ENCODE assay signal across 10 mouse cellular contexts in the genomic region with DNA sequence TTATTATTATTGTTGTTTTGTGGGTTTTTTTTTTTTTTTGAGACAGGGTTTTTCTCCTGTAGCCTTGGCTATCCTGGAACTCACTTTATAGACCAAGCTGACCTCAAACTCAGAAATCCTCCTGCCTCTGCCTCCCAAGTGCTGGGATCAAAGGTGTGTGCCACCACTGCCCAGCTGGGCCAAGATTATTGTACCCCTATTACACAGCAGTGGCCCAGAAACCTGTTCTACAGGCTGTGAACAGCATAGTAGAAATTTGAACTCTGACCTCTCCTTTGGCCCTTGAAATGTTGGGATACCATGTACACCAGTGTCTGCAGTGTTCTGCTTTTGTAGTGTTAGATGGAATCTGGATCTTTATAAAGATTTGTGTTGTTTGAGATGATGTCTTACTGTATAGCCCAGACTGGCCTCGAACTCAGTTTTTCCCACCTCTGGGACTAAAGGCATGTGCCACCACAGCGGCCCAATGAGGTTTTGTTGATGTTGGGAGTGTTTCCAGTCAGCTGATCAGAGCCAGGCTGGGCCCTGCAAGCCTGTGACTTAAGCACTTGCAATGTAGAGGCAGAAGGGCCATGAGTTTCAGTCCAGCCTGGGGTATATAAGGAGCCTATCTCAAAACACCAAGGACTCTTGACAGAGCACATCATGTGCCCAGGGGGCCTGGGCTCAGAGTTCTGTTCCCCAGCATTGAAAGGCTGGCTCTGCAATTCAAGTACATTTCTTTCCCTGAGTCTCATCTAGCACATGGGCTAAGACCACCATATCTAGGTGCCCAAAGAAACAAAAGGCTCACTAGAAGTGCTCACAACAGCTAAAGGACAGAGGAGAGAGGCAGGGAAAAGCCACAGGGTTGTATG. TPM values are rescaled to one million over a fixed set of nuclear protein-coding genes. Genes with fewer than 3 reads are reported as not detected.
DNase-seq lines count a peak whose midpoint lies in the region; ATAC-seq and TF ChIP-seq lines count a peak whose summit lies in the region.
"Had no signal": no experiment of that assay in that cellular context is flagged by ENCODE, and none has a peak within 500 bp of the region (broad histone marks: within the 10 kb centered on the region; RNA-seq: fewer than 3 reads in every experiment).

No protein-coding gene starts in this region.

- TF ChIP-seq POLR2A in heart, adult 2 months (IDR thresholded peaks at IDR 0.05; ENCODE audit: insufficient read depth, low read depth, low read length), result no peak
- TF ChIP-seq POLR2A in thymus, adult 2 months (IDR thresholded peaks at IDR 0.05; ENCODE audit: control insufficient read depth, extremely low read depth, insufficient read depth, low read length, poor library complexity), result no peak

- CTCF ChIA-PET in Patski (lab: Charles Lee), result interaction anchor here (1.0 to 5.3 kb wide), 5 partner anchors 23 to 60 kb away, joined by 3 to 45 read pairs (median 6); partner anchors contain the start of gene Lsm4

- peak in 1 of 2 experiments; percentile 53 for DNase-seq in heart, adult 2 months
- DNase-seq in heart, postnatal 14 days, result no peak
- no peak for DNase-seq in Patski (ENCODE audit: low read depth, low spot score)
- DNase-seq in heart, postnatal 0 days (ENCODE audit: low spot score), result no peak
- DNase-seq in midbrain, embryonic 14.5 days, result no peak
- no peak for DNase-seq in thymus, adult 2 months
- DNase-seq in right cerebral cortex, postnatal 36 days (ENCODE audit: low spot score in 2 of 2), result no peak
- no peak for DNase-seq in layer of hippocampus, adult 9-10 months (ENCODE audit: low spot score)
- DNase-seq: thymus, postnatal 25 days had no signal

- H3K9me3 ChIP-seq in heart, postnatal 0 days (replicated peaks; ENCODE audit: control insufficient read depth, low read length), result no peaks in the 10 kb centered on the region
- no peaks in the 10 kb centered on the region for H3K9me3 ChIP-seq in midbrain, embryonic 14.5 days (ENCODE audit: control insufficient read depth, low read length)

- H3K4me3 ChIP-seq in heart, adult 2 months, result no peak overlapping the region
- H3K4me3 ChIP-seq in heart, postnatal 0 days (ENCODE audit: low read depth, low read length), result no peak overlapping the region
- H3K4me3 ChIP-seq in midbrain, embryonic 14.5 days (replicated peaks; ENCODE audit: low read depth, low read length), result peak overlapping the region; percentile 97
- no peak overlapping the region for H3K4me3 ChIP-seq in thymus, adult 2 months (ENCODE audit: control insufficient read depth, insufficient read depth, low read length)

- no peaks in the 10 kb centered on the region for H3K27me3 ChIP-seq in heart, adult 2 months (ENCODE audit: control insufficient read depth, insufficient read depth, low read length)
- no peaks in the 10 kb centered on the region for H3K27me3 ChIP-seq in Patski
- H3K27me3 ChIP-seq in heart, postnatal 0 days (ENCODE audit: control insufficient read depth, insufficient read depth, low read length), result no peaks in the 10 kb centered on the region
- no peaks in the 10 kb centered on the region for H3K27me3 ChIP-seq in midbrain, embryonic 14.5 days (ENCODE audit: control insufficient read depth, insufficient read depth, low read length)
- H3K27me3 ChIP-seq in thymus, adult 2 months (ENCODE audit: control insufficient read depth, insufficient read depth, low read length), result no peaks in the 10 kb centered on the region

- peak overlapping the region; percentile 50 for H3K27ac ChIP-seq in heart, adult 2 months
- peak overlapping the region; percentile 27; the same call in 1 of the 2 replicates for H3K27ac ChIP-seq in heart, postnatal 0 days (ENCODE audit: low read depth)
- no peak overlapping the region for H3K27ac ChIP-seq in midbrain, embryonic 14.5 days (replicated peaks; ENCODE audit: low read depth, low read length)
- H3K27ac ChIP-seq in thymus, adult 2 months (ENCODE audit: control insufficient read depth, insufficient read depth, low read length), result no peak overlapping the region

- 48% methylated on average over 2 of the region's 2 CpGs for WGBS in heart, adult 2 months
- 68% methylated on average over 2 of the region's 2 CpGs for WGBS in heart, postnatal 0 days
- 83% methylated on average over 2 of the region's 2 CpGs for WGBS in midbrain, embryonic 14.5 days
- WGBS in thymus, adult 2 months, result 96% methylated on average over 2 of the region's 2 CpGs

- intact Hi-C loops in heart, adult 2 months (cut with DNase I), result loop anchor here (1.0 to 5.0 kb wide), 3 partner anchors 50 to 90 kb away; partner anchors contain the start of gene Rab3a
- intact Hi-C loops in heart, postnatal 14 days (cut with DNase I), result loop anchor here (5.0 kb wide), 2 partner anchors 75 to 90 kb away; no protein-coding TSS in a partner anchor

- peak; percentile 3 for ATAC-seq in Patski
- no peak for ATAC-seq in heart, postnatal 0 days (ENCODE audit: insufficient read depth, low read depth)
- ATAC-seq in midbrain, embryonic 14.5 days (ENCODE audit: low FRiP score, low TSS enrichment), result no peak

- no peak for TF ChIP-seq CTCF in heart, adult 2 months (IDR thresholded peaks at IDR 0.05)
- no peak for TF ChIP-seq CTCF in Patski (IDR thresholded peaks at IDR 0.05)
- no peak for TF ChIP-seq CTCF in heart, postnatal 0 days (IDR thresholded peaks at IDR 0.05; ENCODE audit: low read depth)
- TF ChIP-seq CTCF in thymus, adult 2 months (IDR thresholded peaks at IDR 0.05; ENCODE audit: borderline replicate concordance, control insufficient read depth, extremely low read depth, insufficient read depth, low read length, poor library complexity), result no peak

- no peak overlapping the region for H3K4me2 ChIP-seq in heart, postnatal 0 days (ENCODE audit: low read depth, low read length)
- H3K4me2 ChIP-seq in midbrain, embryonic 14.5 days (ENCODE audit: low read length), result peak overlapping the region; percentile 59

- no peak overlapping the region for H3K9ac ChIP-seq in heart, adult 2 months (ENCODE audit: low read depth, low read length)
- H3K9ac ChIP-seq in heart, postnatal 0 days (replicated peaks; ENCODE audit: low read depth, low read length), result no peak overlapping the region
- peak overlapping the region; percentile 10; the same call in 1 of the 2 replicates for H3K9ac ChIP-seq in midbrain, embryonic 14.5 days (replicated peaks; ENCODE audit: low read length)

- H3K4me1 ChIP-seq in heart, adult 2 months (ENCODE audit: control insufficient read depth, insufficient read depth, low read length), result peaks cover 17% of the 10 kb centered on the region
- peaks cover 24% of the 10 kb centered on the region for H3K4me1 ChIP-seq in heart, postnatal 0 days (ENCODE audit: control insufficient read depth, insufficient read depth)
- H3K4me1 ChIP-seq in midbrain, embryonic 14.5 days (ENCODE audit: control insufficient read depth, insufficient read depth, low read length), result peaks cover 27% of the 10 kb centered on the region
- H3K4me1 ChIP-seq in thymus, adult 2 months (replicated peaks; ENCODE audit: control insufficient read depth, insufficient read depth, low read length), result peaks cover 18% of the 10 kb centered on the region

- POLR2A ChIA-PET in Patski (lab: Charles Lee), result interaction anchor here (0.6 to 3.2 kb wide), 7 partner anchors 8 to 73 kb away, joined by 3 to 31 read pairs (median 5); partner anchors contain the start of gene Lsm4

- no peak for TF ChIP-seq EP300 in heart, adult 2 months (IDR thresholded peaks at IDR 0.05; ENCODE audit: insufficient read depth, low read depth, low read length)
- TF ChIP-seq EP300 in heart, postnatal 0 days (IDR thresholded peaks at IDR 0.05; ENCODE audit: low read depth), result no peak

- peaks cover 2% of the 10 kb centered on the region; the same call in 1 of the 2 replicates for H3K36me3 ChIP-seq in heart, adult 2 months (ENCODE audit: control insufficient read depth, insufficient read depth, low read length)
- H3K36me3 ChIP-seq in heart, postnatal 0 days (replicated peaks; ENCODE audit: control insufficient read depth, insufficient read depth, low read length), result no peaks in the 10 kb centered on the region
- H3K36me3 ChIP-seq in midbrain, embryonic 14.5 days (ENCODE audit: control insufficient read depth, insufficient read depth, low read length), result peaks cover 9% of the 10 kb centered on the region; the same call in 1 of the 2 replicates
- H3K36me3 ChIP-seq in thymus, adult 2 months (ENCODE audit: control insufficient read depth, insufficient read depth, low read length), result no peaks in the 10 kb centered on the region

- H3K79me2 ChIP-seq in heart, adult 2 months (replicated peaks; ENCODE audit: control insufficient read depth, insufficient read depth, low read length), result no peaks in the 10 kb centered on the region

- in situ Hi-C loops in Patski (cut with MboI; ENCODE audit: low pct_unique_long_range_greater_than_20kb), result no loop called here

RNA-seq across cellular contexts. Expression of gene Iqcn, which starts 1.0 kb away (rescaled TPM):
- total RNA-seq in heart, adult 2 months (2021), result not detected
- 0.06 and 0.12 TPM in 2 replicates for polyA plus RNA-seq in heart, adult 2 months (2012; rRNA removed)
- under 1 TPM; 0.10 to 0.12 TPM for total RNA-seq in heart, postnatal 14 days (2021)
- polyA plus RNA-seq in Patski (2021), result 0.06 TPM
- total RNA-seq in heart, postnatal 0 days (2014; rRNA removed; ENCODE audit: low replicate concordance), result not detected in 2 replicates
- not detected in 2 replicates for polyA plus RNA-seq in heart, postnatal 0 days (2015; fragmentation: Nextera tagmentation; extraction: Ambion mirVana)
- polyA plus RNA-seq in midbrain, embryonic 14.5 days (2014; fragmentation: Nextera tagmentation; extraction: Ambion mirVana), result 0.05 TPM in 2 replicates
- polyA plus RNA-seq in thymus, adult 2 months (2012; rRNA removed), result 0.19 and 0.28 TPM in 2 replicates

RNA-seq across cellular contexts. Expression of gene Jund, which starts 3.5 kb away (rescaled TPM):
- 100 to 1,000 TPM; 123 to 127 TPM for total RNA-seq in heart, adult 2 months (2021)
- 66.2 and 109 TPM in 2 replicates for polyA plus RNA-seq in heart, adult 2 months (2012; rRNA removed)
- total RNA-seq in heart, postnatal 14 days (2021), result 100 to 1,000 TPM; 159 to 162 TPM
- 376 TPM for polyA plus RNA-seq in Patski (2021)
- 322 and 503 TPM in 2 replicates for total RNA-seq in heart, postnatal 0 days (2014; rRNA removed; ENCODE audit: low replicate concordance)
- 45.9 and 49.5 TPM in 2 replicates for polyA plus RNA-seq in heart, postnatal 0 days (2015; fragmentation: Nextera tagmentation; extraction: Ambion mirVana)
- polyA plus RNA-seq in midbrain, embryonic 14.5 days (2014; fragmentation: Nextera tagmentation; extraction: Ambion mirVana), result 104 and 119 TPM in 2 replicates
- polyA plus RNA-seq in thymus, adult 2 months (2012; rRNA removed), result 540 and 792 TPM in 2 replicates

RNA-seq across cellular contexts. Expression of gene Gm3336, which starts 16.1 kb away (rescaled TPM):
- not detected for total RNA-seq in heart, adult 2 months (2021)
- not detected in 2 replicates for polyA plus RNA-seq in heart, adult 2 months (2012; rRNA removed)
- total RNA-seq in heart, postnatal 14 days (2021), result not detected
- polyA plus RNA-seq in Patski (2021), result 1.1 TPM
- total RNA-seq in heart, postnatal 0 days (2014; rRNA removed; ENCODE audit: low replicate concordance), result not detected in 2 replicates
- not detected in 2 replicates for polyA plus RNA-seq in heart, postnatal 0 days (2015; fragmentation: Nextera tagmentation; extraction: Ambion mirVana)
- not detected in 2 replicates for polyA plus RNA-seq in midbrain, embryonic 14.5 days (2014; fragmentation: Nextera tagmentation; extraction: Ambion mirVana)
- 0.48 and 0.50 TPM in 2 replicates for polyA plus RNA-seq in thymus, adult 2 months (2012; rRNA removed)
- total RNA-seq: heart, postnatal 36 days had no signal

RNA-seq across cellular contexts. Expression of gene Pde4c, which starts 21.3 kb away (rescaled TPM):
- total RNA-seq in heart, adult 2 months (2021), result 1 to 10 TPM; 2.3 to 2.7 TPM
- 10.8 and 11.0 TPM in 2 replicates for polyA plus RNA-seq in heart, adult 2 months (2012; rRNA removed)
- 1 to 10 TPM; 4.5 to 4.6 TPM for total RNA-seq in heart, postnatal 14 days (2021)
- polyA plus RNA-seq in Patski (2021), result 15.0 TPM
- 0.42 and 1.2 TPM in 2 replicates for total RNA-seq in heart, postnatal 0 days (2014; rRNA removed; ENCODE audit: low replicate concordance)
- 0.44 and 0.56 TPM in 2 replicates for polyA plus RNA-seq in heart, postnatal 0 days (2015; fragmentation: Nextera tagmentation; extraction: Ambion mirVana)
- 0.24 TPM in 1 of 2 replicates, not detected in the other for polyA plus RNA-seq in midbrain, embryonic 14.5 days (2014; fragmentation: Nextera tagmentation; extraction: Ambion mirVana)
- 4.9 and 6.2 TPM in 2 replicates for polyA plus RNA-seq in thymus, adult 2 months (2012; rRNA removed)

RNA-seq across cellular contexts. Expression of gene Lsm4, which starts 29.2 kb away (rescaled TPM):
- total RNA-seq in heart, adult 2 months (2021), result 10 to 100 TPM; 56.9 to 64.2 TPM
- polyA plus RNA-seq in heart, adult 2 months (2012; rRNA removed), result 54.1 and 68.3 TPM in 2 replicates
- total RNA-seq in heart, postnatal 14 days (2021), result 10 to 100 TPM; 75.0 to 76.5 TPM
- polyA plus RNA-seq in Patski (2021), result 189 TPM
- 438 and 495 TPM in 2 replicates for total RNA-seq in heart, postnatal 0 days (2014; rRNA removed; ENCODE audit: low replicate concordance)
- 202 and 205 TPM in 2 replicates for polyA plus RNA-seq in heart, postnatal 0 days (2015; fragmentation: Nextera tagmentation; extraction: Ambion mirVana)
- polyA plus RNA-seq in midbrain, embryonic 14.5 days (2014; fragmentation: Nextera tagmentation; extraction: Ambion mirVana), result 175 and 201 TPM in 2 replicates
- polyA plus RNA-seq in thymus, adult 2 months (2012; rRNA removed), result 192 and 199 TPM in 2 replicates

Comparison
In these comparisons a context has a peak if more than half of its experiments do, and no peak if none do; other contexts are left out.
1. H3K27ac ChIP-seq: peak in heart, adult 2 months (single experiment) and heart, postnatal 0 days (single experiment); none in midbrain, embryonic 14.5 days (single experiment) and thymus, adult 2 months (single experiment).